Comparison of ENCODE assay signal across 18 mouse cellular contexts in genomic region chr5:99236888-99237752, GRCm38 (mm10).
DNase-seq lines count a peak whose midpoint lies in the region; ATAC-seq and TF ChIP-seq lines count a peak whose summit lies in the region.
"Had no signal": no experiment of that assay in that cellular context is flagged by ENCODE, and none has a peak within 500 bp of the region (broad histone marks: within the 10 kb centered on the region; RNA-seq: fewer than 3 reads in every experiment).

No protein-coding gene starts in this region.

- peak; percentile 54; the same call in 1 of the 2 replicates for ATAC-seq in lung, embryonic 14.5 days (ENCODE audit: insufficient read depth)
- ATAC-seq in stomach, embryonic 15.5 days (ENCODE audit: insufficient read depth, low FRiP score, low read depth) = peak; percentile 73
- ATAC-seq: liver, embryonic 12.5 days; midbrain, embryonic 13.5 days had no signal

- H3K4me1 ChIP-seq in lung, embryonic 14.5 days (ENCODE audit: insufficient read depth) = no peaks in the 10 kb centered on the region; the same call in 1 of the 2 replicates
- H3K4me1 ChIP-seq in brown adipose tissue, adult 24 weeks (ENCODE audit: control insufficient read depth, insufficient read depth, insufficient read length, low read length) = peaks cover 7% of the 10 kb centered on the region; the same call in 1 of the 2 replicates
- no peaks in the 10 kb centered on the region; the same call in 1 of the 2 replicates for H3K4me1 ChIP-seq in stomach, embryonic 15.5 days
- H3K4me1 ChIP-seq: liver, embryonic 12.5 days; midbrain, embryonic 13.5 days had no signal

- DNase-seq in lung, embryonic 14.5 days = no peak
- no peak for DNase-seq in lung, postnatal 10 days
- peak; percentile 51 for DNase-seq in forelimb bud, embryonic 11.5 days (ENCODE audit: low read depth, low spot score)
- no peak for DNase-seq in frontal cortex, postnatal 10 days (ENCODE audit: low spot score in 2 of 2)
- DNase-seq in urinary bladder, postnatal 4 days (ENCODE audit: low spot score in 2 of 2) = no peak
- DNase-seq: cerebellum, postnatal 10 days; gastrocnemius, postnatal 14 days; layer of hippocampus, postnatal 36 days; left cerebral cortex, postnatal 4 days; retina, postnatal 1 day had no signal

- no peaks in the 10 kb centered on the region for H3K27me3 ChIP-seq in lung, embryonic 14.5 days (ENCODE audit: insufficient read depth, low read length)
- no peaks in the 10 kb centered on the region for H3K27me3 ChIP-seq in stomach, embryonic 15.5 days (replicated peaks)
- H3K27me3 ChIP-seq: liver, embryonic 12.5 days; midbrain, embryonic 13.5 days had no signal

- no peak overlapping the region for H3K4me2 ChIP-seq in lung, embryonic 14.5 days
- no peak overlapping the region for H3K4me2 ChIP-seq in stomach, embryonic 15.5 days
- H3K4me2 ChIP-seq: heart, embryonic 11.5 days; liver, embryonic 12.5 days; midbrain, embryonic 13.5 days had no signal

- peak overlapping the region; percentile 70 for H3K27ac ChIP-seq in lung, embryonic 14.5 days (ENCODE audit: low read depth)
- H3K27ac ChIP-seq in brown adipose tissue, adult 24 weeks (replicated peaks; ENCODE audit: low read depth, low read length) = 0 out of 2 replicates have a peak overlapping the region, but pooled peaks have one; percentile 2
- peak overlapping the region; percentile 58 for H3K27ac ChIP-seq in stomach, embryonic 15.5 days
- H3K27ac ChIP-seq: hindbrain, embryonic 10.5 days; liver, embryonic 12.5 days; midbrain, embryonic 13.5 days had no signal

- H3K9ac ChIP-seq in lung, embryonic 14.5 days = no peak overlapping the region
- no peak overlapping the region for H3K9ac ChIP-seq in stomach, embryonic 15.5 days
- H3K9ac ChIP-seq: liver, embryonic 12.5 days; midbrain, embryonic 13.5 days had no signal

- peaks cover 49% of the 10 kb centered on the region for H3K36me3 ChIP-seq in lung, embryonic 14.5 days (ENCODE audit: insufficient read depth)
- H3K36me3 ChIP-seq in stomach, embryonic 15.5 days = peaks cover 8% of the 10 kb centered on the region; the same call in 1 of the 2 replicates

- no peaks in the 10 kb centered on the region for H3K9me3 ChIP-seq in lung, embryonic 14.5 days (ENCODE audit: low read depth, low read length)
- H3K9me3 ChIP-seq in stomach, embryonic 15.5 days = no peaks in the 10 kb centered on the region
- H3K9me3 ChIP-seq: hindbrain, embryonic 10.5 days; liver, embryonic 12.5 days; midbrain, embryonic 13.5 days had no signal

- no peak for TF ChIP-seq CTCF in lung, embryonic 14.5 days (IDR thresholded peaks at IDR 0.05; ENCODE audit: low read depth)

- WGBS in lung, embryonic 14.5 days = 57% methylated on average over 11 of the region's 11 CpGs
- 53% methylated on average over 11 of the region's 11 CpGs for WGBS in stomach, embryonic 15.5 days

- H3K4me3 ChIP-seq in lung, embryonic 14.5 days (ENCODE audit: low read depth, low read length) = no peak overlapping the region
- no peak overlapping the region for H3K4me3 ChIP-seq in brown adipose tissue, adult 24 weeks (ENCODE audit: insufficient read depth, low read depth, low read length)
- no peak overlapping the region for H3K4me3 ChIP-seq in stomach, embryonic 15.5 days (replicated peaks)
- H3K4me3 ChIP-seq: erythroblast, embryonic 14.5 days; hindbrain, embryonic 10.5 days; liver, embryonic 12.5 days; midbrain, embryonic 13.5 days; myocyte had no signal

Comparison
In these comparisons a context has a peak if more than half of its experiments do, and no peak if none do; other contexts are left out.
1. H3K27ac ChIP-seq: peak in every context shown above with its lines; median percentile 70 in lung, embryonic 14.5 days; 58 in stomach, embryonic 15.5 days; 2 in brown adipose tissue, adult 24 weeks.